Mouse (Mus musculus): ENCODE results near the gene Pias4.
A peak's percentile ranks its signal among the peaks of the same experiment; 100 is the strongest.

The Pias4 gene

DNA sequence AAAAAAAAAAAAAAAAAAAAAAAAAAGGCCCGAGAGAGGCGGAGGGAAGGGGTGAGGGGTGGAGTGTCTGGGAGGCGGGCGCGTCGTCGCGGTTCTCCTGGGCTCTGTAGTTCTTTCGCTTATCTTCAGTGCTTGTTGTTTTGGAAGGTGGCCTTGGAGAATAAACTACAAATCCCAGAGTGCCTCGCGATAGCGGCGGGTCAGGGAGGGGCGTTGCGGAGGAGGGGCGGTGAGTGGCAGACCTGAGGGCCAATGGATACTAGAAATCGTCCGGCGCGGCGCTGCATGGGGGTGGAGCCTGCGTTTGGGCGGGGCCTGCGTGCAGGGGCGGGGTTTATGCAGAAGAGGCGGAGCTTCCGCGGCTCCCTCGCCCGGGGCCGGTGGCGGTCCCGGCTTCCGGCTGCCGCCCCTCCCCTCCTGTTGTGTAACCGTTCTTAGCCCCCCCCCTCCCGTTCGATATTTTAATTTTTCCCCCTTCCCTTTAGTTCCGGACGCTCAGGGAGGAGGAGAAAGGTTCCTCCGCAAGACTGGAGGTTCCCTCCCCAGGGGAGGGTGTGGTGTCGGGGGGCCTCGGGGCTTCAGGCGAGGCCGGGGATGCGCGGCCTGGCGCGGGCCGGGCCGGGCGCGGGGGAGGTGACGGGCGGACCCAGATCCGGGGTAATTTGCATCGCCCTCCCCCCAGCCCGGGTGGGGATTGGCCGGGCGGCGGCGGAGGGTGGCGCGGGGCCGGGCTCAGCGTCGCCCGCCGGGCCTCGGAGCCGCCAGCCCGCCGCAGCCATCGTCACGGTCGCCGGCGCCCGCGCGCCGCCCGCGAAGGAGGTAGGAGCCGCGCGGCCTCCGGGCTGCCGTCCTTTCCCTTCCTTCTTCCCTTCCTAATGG lies 30.2 kb downstream of the Pias4 start:
- peak; percentile 100 for DNase-seq

DNA sequence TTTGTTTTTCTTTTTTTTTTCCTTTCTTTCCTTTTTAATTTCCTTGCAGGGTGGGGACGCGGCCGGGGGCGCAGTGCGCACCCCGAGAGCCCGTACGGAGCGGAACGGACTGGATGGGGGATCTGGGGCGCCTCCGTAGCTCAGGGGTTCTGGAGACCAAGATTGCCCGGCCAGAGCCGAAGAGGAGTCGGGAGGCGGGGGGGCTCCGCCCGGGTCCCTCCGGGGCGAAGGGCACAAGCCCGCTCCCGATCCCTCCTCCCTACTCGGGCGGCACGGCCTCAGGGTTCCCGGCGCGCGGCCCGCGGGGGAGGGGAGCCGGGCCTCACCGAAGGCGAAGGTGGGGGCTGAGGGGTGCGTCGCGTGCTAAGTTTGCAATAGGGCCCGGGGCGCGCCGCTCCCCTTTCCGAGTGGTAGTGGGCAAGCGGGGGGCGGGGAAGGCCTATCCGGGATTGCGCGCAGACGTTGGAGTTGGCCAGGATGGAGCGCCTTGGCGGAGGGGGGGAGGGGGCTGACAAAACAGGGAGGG lies 31.0 kb downstream of the Pias4 start:
- DNase-seq, result peak; percentile 91

DNA sequence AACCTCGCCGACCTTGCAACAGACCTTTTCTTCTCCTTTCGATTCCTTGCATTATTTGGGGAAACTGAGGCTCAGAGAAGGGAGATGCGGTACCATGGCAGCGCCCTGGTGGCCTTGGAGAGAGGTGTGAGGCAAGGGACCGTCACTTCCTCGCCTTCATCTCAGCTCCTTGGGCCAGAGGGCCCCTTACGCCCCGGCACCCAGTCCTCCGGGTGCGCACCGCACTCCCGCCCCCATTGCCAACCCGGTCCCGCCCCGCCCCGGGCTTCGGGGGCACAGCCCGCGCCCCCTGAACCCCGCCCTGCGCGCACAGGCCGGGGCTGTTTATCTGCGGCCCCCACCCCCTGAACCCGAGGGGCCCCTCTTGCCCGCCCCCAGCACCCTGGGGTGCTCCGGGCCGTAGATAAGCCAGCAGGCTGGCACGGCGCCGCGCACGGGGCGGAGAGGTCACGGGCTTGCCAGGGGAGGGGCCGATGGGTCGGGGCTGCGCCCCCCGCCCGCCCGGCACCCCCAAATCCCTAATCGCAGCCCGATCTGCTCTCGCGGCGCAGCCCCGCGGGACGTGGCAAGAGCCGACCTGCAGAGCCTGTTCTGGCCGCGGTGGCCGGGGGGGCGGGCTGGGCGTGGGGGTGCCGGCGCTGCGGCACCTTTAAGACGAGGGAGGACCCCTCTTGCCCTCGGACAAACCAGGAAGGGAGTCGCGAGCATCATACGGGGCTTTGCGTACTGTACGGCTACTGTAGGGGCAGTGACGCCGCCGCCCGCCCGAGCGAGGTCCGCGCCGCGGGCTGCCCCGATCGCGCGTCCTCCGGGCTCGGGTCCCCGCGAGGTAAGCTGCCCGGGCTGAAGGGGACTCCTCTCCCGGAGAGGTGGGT lies 31.7 kb downstream of the Pias4 start:
- DNase-seq, result peak; percentile 79

GRCm38 (mm10) chr10:81134966-81135681 lies 32.6 kb downstream of the Pias4 start, which contains the start of gene Zbtb7a:
Gene Zbtb7a, plus strand, starts transcription at chr10:81135220.
- peak; percentile 75 for DNase-seq

DNA sequence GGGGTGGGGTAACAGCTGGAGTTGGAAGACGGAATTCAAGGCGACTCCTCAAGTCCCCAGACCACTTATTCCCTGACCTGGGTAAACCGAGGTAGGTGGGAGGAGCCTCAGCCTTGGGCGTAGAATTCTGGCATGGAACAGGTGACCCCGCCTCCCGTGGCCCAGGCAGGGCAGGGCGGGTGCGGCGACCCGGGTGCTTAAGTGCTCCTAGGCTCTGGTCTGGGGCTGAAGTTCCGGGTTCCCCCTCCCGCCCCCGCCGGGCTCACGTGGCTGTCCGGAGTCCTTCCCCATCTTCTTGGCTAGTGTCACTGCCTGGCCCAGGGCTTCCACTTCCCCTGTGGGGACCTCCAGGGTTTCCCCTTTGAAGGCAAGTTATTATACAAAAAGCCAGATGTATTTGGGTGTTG lies 33.5 kb downstream of the Pias4 start:
- peak; percentile 69 for DNase-seq

DNA sequence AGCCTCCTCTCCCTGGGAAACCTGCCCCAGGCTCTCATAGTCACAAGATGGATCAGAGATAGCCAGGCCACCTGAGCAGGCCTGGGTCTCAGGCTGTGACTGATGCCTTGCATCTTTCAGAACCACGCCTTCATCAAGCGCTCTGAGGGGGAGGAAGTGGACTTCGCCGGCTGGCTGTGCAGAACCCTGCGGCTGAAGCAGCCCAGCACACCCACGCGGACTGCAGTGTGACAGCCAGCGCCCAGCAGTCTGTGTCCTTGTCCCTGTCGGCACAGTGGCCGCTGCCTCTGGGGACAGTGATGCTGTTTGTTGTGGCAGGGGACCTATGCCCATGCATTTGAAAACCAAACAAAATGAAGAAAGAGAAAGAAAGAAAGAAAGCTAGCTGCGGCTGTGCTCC lies 44.2 kb downstream of the Pias4 start:
- no peak for DNase-seq

GRCm38 (mm10) chr10:81122889-81123288 lies 44.8 kb downstream of the Pias4 start:
- DNase-seq, result no peak

GRCm38 (mm10) chr10:81120650-81121049 lies 47.1 kb downstream of the Pias4 start:
- no peak for DNase-seq

DNA sequence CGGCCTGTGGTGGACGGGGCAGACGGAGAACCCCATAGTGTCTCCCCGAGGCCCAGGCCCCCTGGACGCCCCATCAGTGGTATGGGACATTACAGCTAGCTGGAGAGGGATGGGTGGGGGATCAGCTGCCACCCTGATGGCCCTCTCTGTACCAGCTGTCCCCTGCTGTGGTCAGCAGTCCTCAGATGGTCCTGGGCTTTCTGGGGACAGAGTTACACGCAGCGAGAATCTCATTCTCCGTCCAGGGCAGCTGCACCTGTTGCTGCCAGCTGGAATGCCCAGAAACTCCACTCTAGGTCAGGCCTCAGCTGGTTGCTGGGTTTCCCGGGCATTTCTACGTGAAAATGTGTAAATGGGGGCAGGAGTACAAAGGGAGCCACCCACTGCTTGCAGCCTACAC lies 48.1 kb downstream of the Pias4 start:
- no peak for DNase-seq

- no peak for DNase-seq
Observed at GRCm38 (mm10) chr10:81112946-81113345, 54.8 kb downstream of the Pias4 start.

GRCm38 (mm10) chr10:81106113-81106721 lies 61.5 kb downstream of the Pias4 start:
- DNase-seq, result peak; percentile 85

GRCm38 (mm10) chr10:81105565-81106112 lies 62.1 kb downstream of the Pias4 start, which contains the start of gene Map2k2:
Gene Map2k2, plus strand, starts transcription at chr10:81105915.
- DNase-seq, result peak; percentile 96

Measured in cerebellum, adult 9-10 months (tissue).